Mouse (Mus musculus): ENCODE results near the gene Arsa.

Gene Arsa

GRCm38 (mm10) chr15:89452906-89453864, 24.0 kb downstream of the Arsa start:
- TF ChIP-seq GATA4 (IDR thresholded peaks at IDR 0.05; ENCODE audit: insufficient replicate concordance, low read length) = no peak

GRCm38 (mm10) chr15:89442486-89443070, 34.6 kb downstream of the Arsa start:
- TF ChIP-seq GATA4 (IDR thresholded peaks at IDR 0.05; ENCODE audit: insufficient replicate concordance, low read length) = no peak

GRCm38 (mm10) chr15:89435878-89436277, 41.3 kb downstream of the Arsa start:
- no peak for TF ChIP-seq GATA4 (IDR thresholded peaks at IDR 0.05; ENCODE audit: insufficient replicate concordance, low read length)

- TF ChIP-seq GATA4 (IDR thresholded peaks at IDR 0.05; ENCODE audit: insufficient replicate concordance, low read length) = no peak
Observed at GRCm38 (mm10) chr15:89434136-89434535, 43.1 kb downstream of the Arsa start.

GRCm38 (mm10) chr15:89432946-89433345, 44.3 kb downstream of the Arsa start:
- TF ChIP-seq GATA4 (IDR thresholded peaks at IDR 0.05; ENCODE audit: insufficient replicate concordance, low read length) = no peak

GRCm38 (mm10) chr15:89431806-89432205, 45.4 kb downstream of the Arsa start:
- TF ChIP-seq GATA4 (IDR thresholded peaks at IDR 0.05; ENCODE audit: insufficient replicate concordance, low read length) = no peak

- no peak for TF ChIP-seq GATA4 (IDR thresholded peaks at IDR 0.05; ENCODE audit: insufficient replicate concordance, low read length)
Observed at GRCm38 (mm10) chr15:89431271-89431670, 46.0 kb downstream of the Arsa start.

GRCm38 (mm10) chr15:89430341-89430740, 46.9 kb downstream of the Arsa start:
- TF ChIP-seq GATA4 (IDR thresholded peaks at IDR 0.05; ENCODE audit: insufficient replicate concordance, low read length) = no peak

GRCm38 (mm10) chr15:89429352-89430221, 47.6 kb downstream of the Arsa start, which contains the start of the genes C730034F03Rik, Gm44502 and Chkb:
TSS of gene C730034F03Rik (plus strand) at chr15:89429589.
TSS of gene Gm44502 (minus strand) at chr15:89429696.
TSS of gene Chkb (minus strand) at chr15:89429908.
- TF ChIP-seq GATA4 (IDR thresholded peaks at IDR 0.05; ENCODE audit: insufficient replicate concordance, low read length) = peak; percentile 75; the same call in 1 of the 2 replicates

- no peak for TF ChIP-seq GATA4 (IDR thresholded peaks at IDR 0.05; ENCODE audit: insufficient replicate concordance, low read length)
Observed at GRCm38 (mm10) chr15:89428821-89429351, 48.3 kb downstream of the Arsa start.

- no peak for TF ChIP-seq GATA4 (IDR thresholded peaks at IDR 0.05; ENCODE audit: insufficient replicate concordance, low read length)
Observed at GRCm38 (mm10) chr15:89428136-89428790, 49.0 kb downstream of the Arsa start.

GRCm38 (mm10) chr15:89426716-89427115, 50.5 kb downstream of the Arsa start:
- TF ChIP-seq GATA4 (IDR thresholded peaks at IDR 0.05; ENCODE audit: insufficient replicate concordance, low read length) = no peak

- no peak for TF ChIP-seq GATA4 (IDR thresholded peaks at IDR 0.05; ENCODE audit: insufficient replicate concordance, low read length)
Observed at GRCm38 (mm10) chr15:89425711-89426121, 51.5 kb downstream of the Arsa start, which contains the start of gene Cpt1b. TSS of gene Cpt1b (minus strand) at chr15:89425863.

- no peak for TF ChIP-seq GATA4 (IDR thresholded peaks at IDR 0.05; ENCODE audit: insufficient replicate concordance, low read length)
Observed at GRCm38 (mm10) chr15:89424621-89425020, 52.6 kb downstream of the Arsa start.
